Mouse (Mus musculus) liver, postnatal 0 days (tissue): ENCODE measurements around the gene Fam133b.

Experiments used
- CTCF ChIP-seq: sonication (generic); IDR thresholded peaks from 2 replicates; pipeline ENCODE4 v1.5.1; 2016; ENCODE audit warnings: antibody characterized with exemption, low read depth
- EP300 ChIP-seq: IDR thresholded peaks from 2 replicates; pipeline ENCODE4 v1.6.1; 2016; ENCODE audit warnings: antibody characterized with exemption, low read depth, mild to moderate bottlenecking

DNA sequence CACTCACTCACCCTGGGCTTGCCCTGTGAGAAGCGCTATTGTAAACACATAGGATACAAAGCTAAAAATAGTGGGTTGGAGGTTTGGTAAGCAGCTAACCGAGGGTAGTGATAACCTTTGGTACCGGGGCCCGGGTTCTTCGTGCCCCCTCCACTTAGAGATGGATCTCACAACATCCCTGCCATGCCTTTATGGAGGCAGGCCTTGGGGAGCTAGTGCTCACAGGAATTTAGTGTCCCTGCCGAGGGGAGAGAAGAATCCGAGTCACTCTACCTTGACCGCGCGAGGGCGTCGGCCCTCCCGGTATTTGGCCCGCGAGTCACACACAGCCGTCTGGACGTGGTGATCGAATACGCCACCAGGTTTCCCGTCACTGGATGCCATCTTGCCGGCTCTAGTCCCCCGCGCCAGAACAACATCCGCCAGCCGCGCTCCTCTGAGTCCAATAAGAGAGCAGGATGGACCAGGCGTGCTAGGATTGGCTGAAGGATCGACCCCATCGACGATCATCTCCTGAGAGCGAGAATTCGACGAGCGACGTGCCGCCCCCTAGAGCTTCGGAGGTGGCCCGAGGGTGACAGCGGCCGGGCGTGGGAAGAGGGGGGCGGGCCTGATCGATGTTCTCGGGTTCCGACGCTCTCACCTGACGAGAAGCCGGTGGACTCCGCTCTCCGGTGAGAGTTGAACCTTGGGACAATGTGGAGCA lies 52.2 kb downstream of the Fam133b start, which contains the start of gene Pex1:
- TF ChIP-seq CTCF (peak; percentile 66), EP300 (no peak)
